Comparison of ENCODE assay signal across 21 mouse cellular contexts in genomic region chr11:50158346-50158745, GRCm38 (mm10). TPM values are rescaled to one million over a fixed set of nuclear protein-coding genes. Genes with fewer than 3 reads are reported as not detected.
DNase-seq lines count a peak whose midpoint lies in the region; ATAC-seq and TF ChIP-seq lines count a peak whose summit lies in the region.
"Had no signal": no experiment of that assay in that cellular context is flagged by ENCODE, and none has a peak within 500 bp of the region (broad histone marks: within the 10 kb centered on the region; RNA-seq: fewer than 3 reads in every experiment).

No protein-coding gene starts in this region.

- no peak overlapping the region for H3K9ac ChIP-seq in kidney, embryonic 14.5 days (ENCODE audit: low read depth, low read length)
- no peak overlapping the region for H3K9ac ChIP-seq in kidney, embryonic 15.5 days
- H3K9ac ChIP-seq in midbrain, embryonic 11.5 days (ENCODE audit: low read length) = no peak overlapping the region
- H3K9ac ChIP-seq in midbrain, embryonic 15.5 days = no peak overlapping the region
- H3K9ac ChIP-seq in stomach, postnatal 0 days (ENCODE audit: low read length) = no peak overlapping the region
- H3K9ac ChIP-seq: embryonic facial prominence, embryonic 15.5 days; heart, embryonic 13.5 days had no signal

- no peaks in the 10 kb centered on the region for H3K9me3 ChIP-seq in kidney, embryonic 14.5 days (ENCODE audit: control insufficient read depth, low read length)
- H3K9me3 ChIP-seq in kidney, embryonic 15.5 days (replicated peaks) = no peaks in the 10 kb centered on the region
- H3K9me3 ChIP-seq in midbrain, embryonic 11.5 days (ENCODE audit: control insufficient read depth, low read length) = no peaks in the 10 kb centered on the region
- no peaks in the 10 kb centered on the region for H3K9me3 ChIP-seq in midbrain, embryonic 15.5 days
- no peaks in the 10 kb centered on the region for H3K9me3 ChIP-seq in hindbrain, embryonic 10.5 days
- no peaks in the 10 kb centered on the region for H3K9me3 ChIP-seq in stomach, postnatal 0 days (ENCODE audit: control insufficient read depth, low read length)
- H3K9me3 ChIP-seq: embryonic facial prominence, embryonic 15.5 days; forebrain, embryonic 10.5 days; heart, embryonic 13.5 days had no signal

- no peak for ATAC-seq in kidney, embryonic 14.5 days (ENCODE audit: low FRiP score, low TSS enrichment)
- no peak for ATAC-seq in kidney, embryonic 15.5 days (replicated peaks; ENCODE audit: low FRiP score)
- no peak for ATAC-seq in midbrain, embryonic 11.5 days (ENCODE audit: low FRiP score)
- no peak for ATAC-seq in midbrain, embryonic 15.5 days (replicated peaks)
- ATAC-seq in stomach, postnatal 0 days (ENCODE audit: low FRiP score, low TSS enrichment) = no peak
- ATAC-seq: forebrain, embryonic 14.5 days had no signal

- no peak for TF ChIP-seq EP300 in stomach, postnatal 0 days (optimal IDR thresholded peaks at IDR 0.05)

- H3K4me3 ChIP-seq in kidney, embryonic 14.5 days (ENCODE audit: low read length) = no peak overlapping the region
- no peak overlapping the region for H3K4me3 ChIP-seq in kidney, embryonic 15.5 days (replicated peaks)
- no peak overlapping the region for H3K4me3 ChIP-seq in midbrain, embryonic 11.5 days (ENCODE audit: low read depth, low read length)
- H3K4me3 ChIP-seq in midbrain, embryonic 15.5 days = no peak overlapping the region
- no peak overlapping the region for H3K4me3 ChIP-seq in hindbrain, embryonic 10.5 days
- H3K4me3 ChIP-seq in stomach, postnatal 0 days (ENCODE audit: low read depth, low read length) = no peak overlapping the region
- H3K4me3 ChIP-seq: embryonic facial prominence, embryonic 15.5 days; erythroblast, embryonic 14.5 days; forebrain, embryonic 10.5 days; gastrocnemius, adult 2 months; heart, embryonic 13.5 days had no signal

- H3K27me3 ChIP-seq in kidney, embryonic 14.5 days (ENCODE audit: control insufficient read depth, insufficient read depth, low read length) = no peaks in the 10 kb centered on the region
- no peaks in the 10 kb centered on the region for H3K27me3 ChIP-seq in kidney, embryonic 15.5 days
- H3K27me3 ChIP-seq in midbrain, embryonic 11.5 days (ENCODE audit: control insufficient read depth, insufficient read depth, low read length) = no peaks in the 10 kb centered on the region
- no peaks in the 10 kb centered on the region for H3K27me3 ChIP-seq in midbrain, embryonic 15.5 days (replicated peaks)
- H3K27me3 ChIP-seq in hindbrain, embryonic 10.5 days (ENCODE audit: insufficient read depth, poor library complexity, severe bottlenecking) = no peaks in the 10 kb centered on the region
- H3K27me3 ChIP-seq in stomach, postnatal 0 days (ENCODE audit: control insufficient read depth, insufficient read depth, low read length) = no peaks in the 10 kb centered on the region
- H3K27me3 ChIP-seq: embryonic facial prominence, embryonic 15.5 days; heart, embryonic 13.5 days had no signal

- no peak overlapping the region for H3K4me2 ChIP-seq in kidney, embryonic 14.5 days (replicated peaks; ENCODE audit: low read depth, low read length)
- no peak overlapping the region for H3K4me2 ChIP-seq in kidney, embryonic 15.5 days
- no peak overlapping the region for H3K4me2 ChIP-seq in midbrain, embryonic 11.5 days
- no peak overlapping the region for H3K4me2 ChIP-seq in midbrain, embryonic 15.5 days
- no peak overlapping the region for H3K4me2 ChIP-seq in stomach, postnatal 0 days (replicated peaks; ENCODE audit: low read depth)
- H3K4me2 ChIP-seq: embryonic facial prominence, embryonic 15.5 days; heart, embryonic 13.5 days had no signal

- no peak for TF ChIP-seq CTCF in stomach, postnatal 0 days (IDR thresholded peaks at IDR 0.05; ENCODE audit: low read depth)

- H3K36me3 ChIP-seq in kidney, embryonic 14.5 days (ENCODE audit: control insufficient read depth, insufficient read depth, low read length) = peaks cover 74% of the 10 kb centered on the region
- peaks cover 92% of the 10 kb centered on the region for H3K36me3 ChIP-seq in kidney, embryonic 15.5 days
- peaks cover 15% of the 10 kb centered on the region for H3K36me3 ChIP-seq in midbrain, embryonic 11.5 days (ENCODE audit: control insufficient read depth, insufficient read depth, low read length)
- peaks cover 43% of the 10 kb centered on the region for H3K36me3 ChIP-seq in midbrain, embryonic 15.5 days (replicated peaks)
- peaks cover 98% of the 10 kb centered on the region for H3K36me3 ChIP-seq in hindbrain, embryonic 10.5 days
- H3K36me3 ChIP-seq in stomach, postnatal 0 days (ENCODE audit: control insufficient read depth, insufficient read depth, low read length) = peaks cover 33% of the 10 kb centered on the region

- peak; percentile 66 for DNase-seq in kidney, adult 11 months
- DNase-seq in kidney, adult 9 months = peak; percentile 80
- peak; percentile 12 for DNase-seq in midbrain, embryonic 11.5 days (ENCODE audit: low spot score, missing footprints)
- DNase-seq in hindbrain, embryonic 10.5 days (ENCODE audit: low spot score) = no peak
- no peak for DNase-seq in stomach, postnatal 0 days (ENCODE audit: low spot score)
- DNase-seq: adrenal gland, postnatal 10 days; cerebellum, adult 11 months; cerebellum, adult 8-10 months; cerebellum, postnatal 14 days; embryo, embryonic 11 days; gastrocnemius, adult 2 months; gastrocnemius, postnatal 25 days; heart, postnatal 36 days had no signal

- peaks cover 9% of the 10 kb centered on the region for H3K4me1 ChIP-seq in kidney, embryonic 14.5 days (ENCODE audit: control insufficient read depth, insufficient read depth, low read length)
- peaks cover 18% of the 10 kb centered on the region for H3K4me1 ChIP-seq in kidney, embryonic 15.5 days
- no peaks in the 10 kb centered on the region for H3K4me1 ChIP-seq in midbrain, embryonic 11.5 days (ENCODE audit: control insufficient read depth, insufficient read depth, low read length)
- no peaks in the 10 kb centered on the region for H3K4me1 ChIP-seq in midbrain, embryonic 15.5 days
- peaks cover 16% of the 10 kb centered on the region for H3K4me1 ChIP-seq in hindbrain, embryonic 10.5 days (replicated peaks)
- H3K4me1 ChIP-seq in stomach, postnatal 0 days (replicated peaks; ENCODE audit: control insufficient read depth, insufficient read depth) = no peaks in the 10 kb centered on the region
- H3K4me1 ChIP-seq: embryonic facial prominence, embryonic 15.5 days had no signal

- no peak overlapping the region for H3K27ac ChIP-seq in kidney, embryonic 14.5 days (ENCODE audit: low read depth, low read length)
- no peak overlapping the region for H3K27ac ChIP-seq in kidney, embryonic 15.5 days
- H3K27ac ChIP-seq in midbrain, embryonic 11.5 days (ENCODE audit: low read depth, low read length) = no peak overlapping the region
- H3K27ac ChIP-seq in midbrain, embryonic 15.5 days = no peak overlapping the region
- H3K27ac ChIP-seq in hindbrain, embryonic 10.5 days = no peak overlapping the region
- H3K27ac ChIP-seq in stomach, postnatal 0 days (replicated peaks) = no peak overlapping the region
- H3K27ac ChIP-seq: embryonic facial prominence, embryonic 15.5 days; forebrain, embryonic 10.5 days; gastrocnemius, adult 2 months; heart, embryonic 13.5 days had no signal

- WGBS in kidney, embryonic 14.5 days = 90% methylated on average over 7 of the region's 7 CpGs
- 90% methylated on average over 7 of the region's 7 CpGs for WGBS in kidney, embryonic 15.5 days
- 94% methylated on average over 7 of the region's 7 CpGs for WGBS in midbrain, embryonic 11.5 days
- 95% methylated on average over 7 of the region's 7 CpGs for WGBS in midbrain, embryonic 15.5 days
- 90% methylated on average over 7 of the region's 7 CpGs for WGBS in hindbrain, embryonic 10.5 days
- 92% methylated on average over 7 of the region's 7 CpGs for WGBS in stomach, postnatal 0 days

RNA-seq across cellular contexts. Expression of gene Mrnip, which starts 15.9 kb away (rescaled TPM):
- 21.8 and 22.0 TPM in 2 replicates for polyA plus RNA-seq in kidney, embryonic 14.5 days (2014; fragmentation: Nextera tagmentation; extraction: Ambion mirVana)
- polyA plus RNA-seq in kidney, embryonic 15.5 days (2015; fragmentation: Nextera tagmentation; extraction: Ambion mirVana) = 19.3 and 20.0 TPM in 2 replicates
- polyA plus RNA-seq in midbrain, embryonic 11.5 days (2014; fragmentation: Nextera tagmentation; extraction: Ambion mirVana) = 20.0 and 22.8 TPM in 2 replicates
- 38.1 and 39.3 TPM in 2 replicates for polyA plus RNA-seq in midbrain, embryonic 15.5 days (2015; fragmentation: Nextera tagmentation; extraction: Ambion mirVana)
- polyA plus RNA-seq in hindbrain, embryonic 10.5 days (2016; fragmentation: Nextera tagmentation; extraction: Ambion mirVana) = 23.1 and 26.1 TPM in 2 replicates
- polyA plus RNA-seq in stomach, postnatal 0 days (2015; fragmentation: Nextera tagmentation; extraction: Ambion mirVana) = 6.1 and 6.2 TPM in 2 replicates

RNA-seq across cellular contexts. Expression of gene Tbc1d9b, which starts 27.1 kb away (rescaled TPM):
- polyA plus RNA-seq in kidney, embryonic 14.5 days (2014; fragmentation: Nextera tagmentation; extraction: Ambion mirVana) = 22.8 and 36.8 TPM in 2 replicates
- polyA plus RNA-seq in kidney, embryonic 15.5 days (2015; fragmentation: Nextera tagmentation; extraction: Ambion mirVana) = 40.0 and 42.9 TPM in 2 replicates
- polyA plus RNA-seq in midbrain, embryonic 11.5 days (2014; fragmentation: Nextera tagmentation; extraction: Ambion mirVana) = 27.6 and 30.0 TPM in 2 replicates
- 42.8 and 43.2 TPM in 2 replicates for polyA plus RNA-seq in midbrain, embryonic 15.5 days (2015; fragmentation: Nextera tagmentation; extraction: Ambion mirVana)
- polyA plus RNA-seq in hindbrain, embryonic 10.5 days (2016; fragmentation: Nextera tagmentation; extraction: Ambion mirVana) = 39.3 and 40.9 TPM in 2 replicates
- 13.9 and 14.5 TPM in 2 replicates for polyA plus RNA-seq in stomach, postnatal 0 days (2015; fragmentation: Nextera tagmentation; extraction: Ambion mirVana)

RNA-seq across cellular contexts. Expression of gene Sqstm1, which starts 52.3 kb away (rescaled TPM):
- 128 and 197 TPM in 2 replicates for polyA plus RNA-seq in kidney, embryonic 14.5 days (2014; fragmentation: Nextera tagmentation; extraction: Ambion mirVana)
- polyA plus RNA-seq in kidney, embryonic 15.5 days (2015; fragmentation: Nextera tagmentation; extraction: Ambion mirVana) = 233 and 259 TPM in 2 replicates
- polyA plus RNA-seq in midbrain, embryonic 11.5 days (2014; fragmentation: Nextera tagmentation; extraction: Ambion mirVana) = 144 and 156 TPM in 2 replicates
- 392 and 438 TPM in 2 replicates for polyA plus RNA-seq in midbrain, embryonic 15.5 days (2015; fragmentation: Nextera tagmentation; extraction: Ambion mirVana)
- polyA plus RNA-seq in hindbrain, embryonic 10.5 days (2016; fragmentation: Nextera tagmentation; extraction: Ambion mirVana) = 147 and 210 TPM in 2 replicates
- 211 and 220 TPM in 2 replicates for polyA plus RNA-seq in stomach, postnatal 0 days (2015; fragmentation: Nextera tagmentation; extraction: Ambion mirVana)

RNA-seq across cellular contexts. Expression of gene Mgat4b, which starts 52.3 kb away (rescaled TPM):
- 37.0 and 39.2 TPM in 2 replicates for polyA plus RNA-seq in kidney, embryonic 14.5 days (2014; fragmentation: Nextera tagmentation; extraction: Ambion mirVana)
- polyA plus RNA-seq in kidney, embryonic 15.5 days (2015; fragmentation: Nextera tagmentation; extraction: Ambion mirVana) = 37.3 and 37.5 TPM in 2 replicates
- 13.4 and 18.7 TPM in 2 replicates for polyA plus RNA-seq in midbrain, embryonic 11.5 days (2014; fragmentation: Nextera tagmentation; extraction: Ambion mirVana)
- polyA plus RNA-seq in midbrain, embryonic 15.5 days (2015; fragmentation: Nextera tagmentation; extraction: Ambion mirVana) = 54.6 and 57.9 TPM in 2 replicates
- 21.5 and 29.9 TPM in 2 replicates for polyA plus RNA-seq in hindbrain, embryonic 10.5 days (2016; fragmentation: Nextera tagmentation; extraction: Ambion mirVana)
- polyA plus RNA-seq in stomach, postnatal 0 days (2015; fragmentation: Nextera tagmentation; extraction: Ambion mirVana) = 30.8 and 32.6 TPM in 2 replicates

Comparison
In these comparisons a context has a peak if more than half of its experiments do, and no peak if none do; other contexts are left out.
1. DNase-seq: peak in kidney, adult 11 months (single experiment), kidney, adult 9 months (single experiment) and midbrain, embryonic 11.5 days (single experiment); none in hindbrain, embryonic 10.5 days (single experiment) and stomach, postnatal 0 days (single experiment).